Mouse (Mus musculus) liver, adult (tissue): ENCODE data around the gene Tex261.

Source experiments
- GATA4 ChIP-seq: IDR thresholded peaks from 2 replicates; pipeline ENCODE4 v1.6.1; 2014; ENCODE audit warnings: mild to moderate bottlenecking, low read length; ENCODE audit not compliant: insufficient replicate concordance

Tex261 gene

GRCm38 (mm10) chr6:83728488-83728887 lies 47.1 kb downstream of the Tex261 start:
- no peak for TF ChIP-seq GATA4

GRCm38 (mm10) chr6:83727178-83727577 lies 48.4 kb downstream of the Tex261 start:
- no peak for TF ChIP-seq GATA4

- no peak for TF ChIP-seq GATA4
Measured at GRCm38 (mm10) chr6:83722526-83722925, 53.1 kb downstream of the Tex261 start.
